Mouse (Mus musculus): ENCODE data around the gene Gm11568. TPM values are rescaled to one million over a fixed set of nuclear protein-coding genes. Genes with fewer than 3 reads are reported as not detected.

Gene Gm11568
- polyA plus RNA-seq (2012; fragmentation: generic; extraction: Trizol): not detected

GRCm38 (mm10) chr11:99857617-99858016 is at the start of gene Gm11568:
Gene Gm11568 (plus strand): TSS chr11:99857917.

GRCm38 (mm10) chr11:99809792-99810191 is 47.9 kb upstream of the Gm11568 start, which contains the start of gene Krtap4-13:
Gene Krtap4-13 (minus strand): TSS chr11:99809892.

GRCm38 (mm10) chr11:99815566-99815965 is 42.2 kb upstream of the Gm11568 start, which contains the start of gene Gm11564:
Gene Gm11564 (minus strand): TSS chr11:99815666.

GRCm38 (mm10) chr11:99837966-99838365 is 19.8 kb upstream of the Gm11568 start, which contains the start of gene 2300003K06Rik:
Gene 2300003K06Rik (minus strand): TSS chr11:99838066.

GRCm38 (mm10) chr11:99851508-99851907 is 6.2 kb upstream of the Gm11568 start, which contains the start of gene Krtap4-16:
Gene Krtap4-16 (minus strand): TSS chr11:99851608.

GRCm38 (mm10) chr11:99864176-99864575 is 6.5 kb downstream of the Gm11568 start, which contains the start of gene Gm11559:
Gene Gm11559 (plus strand): TSS chr11:99864476.

GRCm38 (mm10) chr11:99873089-99873488 is 15.4 kb downstream of the Gm11568 start, which contains the start of gene Krtap9-1:
Gene Krtap9-1 (plus strand): TSS chr11:99873389.

GRCm38 (mm10) chr11:99878887-99879286 is 21.2 kb downstream of the Gm11568 start, which contains the start of gene Gm11567:
Gene Gm11567 (plus strand): TSS chr11:99879187.

GRCm38 (mm10) chr11:99907620-99908019 is 49.9 kb downstream of the Gm11568 start, which contains the start of gene Krtap31-1:
Gene Krtap31-1 (plus strand): TSS chr11:99907920.

Other genes with a start within 250 kb of the Gm11568 start
- gene Gm11937, start 247.7 kb upstream of the Gm11568 start, polyA plus RNA-seq (2012; fragmentation: generic; extraction: Trizol): not detected
- gene Krtap2-4, start 243.1 kb upstream of the Gm11568 start, polyA plus RNA-seq (2012; fragmentation: generic; extraction: Trizol): not detected
- gene Gm11562, start 237.5 kb upstream of the Gm11568 start, polyA plus RNA-seq (2012; fragmentation: generic; extraction: Trizol): not detected
- not detected for gene Krtap4-1, start 229.7 kb upstream of the Gm11568 start, polyA plus RNA-seq (2012; fragmentation: generic; extraction: Trizol)
- gene Krtap4-2, start 222.8 kb upstream of the Gm11568 start, polyA plus RNA-seq (2012; fragmentation: generic; extraction: Trizol): not detected
- gene Krtap4-7, start 213.8 kb upstream of the Gm11568 start, polyA plus RNA-seq (2012; fragmentation: generic; extraction: Trizol): not detected
- gene Gm11555, start 207.7 kb upstream of the Gm11568 start, polyA plus RNA-seq (2012; fragmentation: generic; extraction: Trizol): not detected
- not detected for gene Gm11563, start 199.0 kb upstream of the Gm11568 start, polyA plus RNA-seq (2012; fragmentation: generic; extraction: Trizol)
- gene Krtap4-6, start 192.0 kb upstream of the Gm11568 start, polyA plus RNA-seq (2012; fragmentation: generic; extraction: Trizol): not detected
- not detected for gene Gm14190, start 167.2 kb upstream of the Gm11568 start, polyA plus RNA-seq (2012; fragmentation: generic; extraction: Trizol)
- not detected for gene Gm14180, start 123.6 kb upstream of the Gm11568 start, polyA plus RNA-seq (2012; fragmentation: generic; extraction: Trizol)
- not detected for gene Gm11595, start 85.0 kb upstream of the Gm11568 start, polyA plus RNA-seq (2012; fragmentation: generic; extraction: Trizol)
- gene Krtap4-8, start 77.2 kb upstream of the Gm11568 start, polyA plus RNA-seq (2012; fragmentation: generic; extraction: Trizol): not detected
- not detected for gene Krtap4-9, start 72.7 kb upstream of the Gm11568 start, polyA plus RNA-seq (2012; fragmentation: generic; extraction: Trizol)
- gene Gm11596, start 64.5 kb upstream of the Gm11568 start, polyA plus RNA-seq (2012; fragmentation: generic; extraction: Trizol): not detected
- not detected for gene Gm11569, start 59.0 kb upstream of the Gm11568 start, polyA plus RNA-seq (2012; fragmentation: generic; extraction: Trizol)
- not detected for gene Gm11554, start 53.5 kb upstream of the Gm11568 start, polyA plus RNA-seq (2012; fragmentation: generic; extraction: Trizol)
- gene Krtap4-13, start 48.0 kb upstream of the Gm11568 start, polyA plus RNA-seq (2012; fragmentation: generic; extraction: Trizol): not detected
- gene Gm11564, start 42.3 kb upstream of the Gm11568 start, polyA plus RNA-seq (2012; fragmentation: generic; extraction: Trizol): not detected
- gene 2300003K06Rik, start 19.9 kb upstream of the Gm11568 start, polyA plus RNA-seq (2012; fragmentation: generic; extraction: Trizol): not detected
- not detected for gene Krtap4-16, start 6.3 kb upstream of the Gm11568 start, polyA plus RNA-seq (2012; fragmentation: generic; extraction: Trizol)
- not detected for gene Gm11559, start 6.6 kb downstream of the Gm11568 start, polyA plus RNA-seq (2012; fragmentation: generic; extraction: Trizol)
- gene Krtap9-1, start 15.5 kb downstream of the Gm11568 start, polyA plus RNA-seq (2012; fragmentation: generic; extraction: Trizol): not detected
- gene Gm11567, start 21.3 kb downstream of the Gm11568 start, polyA plus RNA-seq (2012; fragmentation: generic; extraction: Trizol): not detected
- not detected for gene Krtap31-1, start 50.0 kb downstream of the Gm11568 start, polyA plus RNA-seq (2012; fragmentation: generic; extraction: Trizol)
- not detected for gene Gm11565, start 56.8 kb downstream of the Gm11568 start, polyA plus RNA-seq (2012; fragmentation: generic; extraction: Trizol)
- gene Krtap31-2, start 78.4 kb downstream of the Gm11568 start, polyA plus RNA-seq (2012; fragmentation: generic; extraction: Trizol): not detected
- gene Krtap9-5, start 90.6 kb downstream of the Gm11568 start, polyA plus RNA-seq (2012; fragmentation: generic; extraction: Trizol): not detected
- not detected for gene Krtap29-1, start 121.1 kb downstream of the Gm11568 start, polyA plus RNA-seq (2012; fragmentation: generic; extraction: Trizol)
- gene Krtap16-1, start 128.7 kb downstream of the Gm11568 start, polyA plus RNA-seq (2012; fragmentation: generic; extraction: Trizol): not detected
- gene Krtap17-1, start 136.1 kb downstream of the Gm11568 start, polyA plus RNA-seq (2012; fragmentation: generic; extraction: Trizol): not detected
- not detected for gene Krt33a, start 158.3 kb downstream of the Gm11568 start, polyA plus RNA-seq (2012; fragmentation: generic; extraction: Trizol)
- gene Krt33b, start 172.0 kb downstream of the Gm11568 start, polyA plus RNA-seq (2012; fragmentation: generic; extraction: Trizol): under 1 TPM in 1 of 2 experiments, not detected in 1; 0.05 TPM
- gene Krt34, start 183.6 kb downstream of the Gm11568 start, polyA plus RNA-seq (2012; fragmentation: generic; extraction: Trizol): not detected
- not detected for gene Krt31, start 192.6 kb downstream of the Gm11568 start, polyA plus RNA-seq (2012; fragmentation: generic; extraction: Trizol)
- not detected for gene Krt32, start 230.3 kb downstream of the Gm11568 start, polyA plus RNA-seq (2012; fragmentation: generic; extraction: Trizol)
- gene Krt35, start 238.3 kb downstream of the Gm11568 start, polyA plus RNA-seq (2012; fragmentation: generic; extraction: Trizol): not detected
- gene Krt36, start 247.7 kb downstream of the Gm11568 start, polyA plus RNA-seq (2012; fragmentation: generic; extraction: Trizol): under 1 TPM; 0.06 to 0.08 TPM